Mouse (Mus musculus) leukemia stem cell, adult 10-12 weeks (primary cell): ENCODE measurements around the gene Tcf23. TPM values are rescaled to one million over a fixed set of nuclear protein-coding genes. Genes with fewer than 3 reads are reported as not detected.

Experiments
- polyA plus RNA-seq: library from polyadenylated mRNA; stranded (reverse); fragments of >175 nt; gene quantifications from 2 replicates; pipeline ENCODE4 v1.2.3, GENCODE M21; 2012; ENCODE audit warnings: low replicate concordance

The Tcf23 gene
- 0.23 and 0.33 TPM in 2 replicates for polyA plus RNA-seq

GRCm38 (mm10) chr5:30968416-30968815, at the start of gene Tcf23:
Gene Tcf23 (plus strand): TSS chr5:30968662.

GRCm38 (mm10) chr5:30921256-30922033, 47.0 kb upstream of the Tcf23 start, which contains the start of gene Khk:
Gene Khk (plus strand): TSS chr5:30921431.

GRCm38 (mm10) chr5:30944956-30945781, 23.3 kb upstream of the Tcf23 start, which contains the start of gene Cgref1:
Gene Cgref1 (minus strand): TSS chr5:30945591.

GRCm38 (mm10) chr5:30959966-30960501, 8.4 kb upstream of the Tcf23 start, which contains the start of gene Preb:
Gene Preb (minus strand): TSS chr5:30960361.

Other genes with a start within 250 kb of the Tcf23 start
- gene Mapre3, start 154.0 kb upstream of the Tcf23 start, polyA plus RNA-seq: 9.3 and 21.1 TPM in 2 replicates
- gene Tmem214, start 100.7 kb upstream of the Tcf23 start, polyA plus RNA-seq: 13.1 and 32.5 TPM in 2 replicates
- 40.6 and 66.1 TPM in 2 replicates for gene Agbl5, start 80.0 kb upstream of the Tcf23 start, polyA plus RNA-seq
- 52.3 and 99.1 TPM in 2 replicates for gene Ost4, start 60.9 kb upstream of the Tcf23 start, polyA plus RNA-seq
- 5.9 and 22.8 TPM in 2 replicates for gene Emilin1, start 55.3 kb upstream of the Tcf23 start, polyA plus RNA-seq
- gene Khk, start 47.2 kb upstream of the Tcf23 start, polyA plus RNA-seq: 6.8 and 14.6 TPM in 2 replicates
- gene Cgref1, start 23.1 kb upstream of the Tcf23 start, polyA plus RNA-seq: not detected in 2 replicates
- 106 and 114 TPM in 2 replicates for gene Preb, start 8.3 kb upstream of the Tcf23 start, polyA plus RNA-seq
- gene Atraid, start 79.7 kb downstream of the Tcf23 start, polyA plus RNA-seq: 8.0 and 9.4 TPM in 2 replicates
- gene Slc5a6, start 80.3 kb downstream of the Tcf23 start, polyA plus RNA-seq: 1.1 and 10.6 TPM in 2 replicates
- gene Cad, start 86.1 kb downstream of the Tcf23 start, polyA plus RNA-seq: 574 and 647 TPM in 2 replicates
- gene Dnajc5g, start 137.6 kb downstream of the Tcf23 start, polyA plus RNA-seq: not detected in 2 replicates
- gene Slc30a3, start 139.6 kb downstream of the Tcf23 start, polyA plus RNA-seq: 0.68 TPM in 1 of 2 replicates, not detected in the other
- not detected in 2 replicates for gene Trim54, start 148.1 kb downstream of the Tcf23 start, polyA plus RNA-seq
- gene Ucn, start 170.2 kb downstream of the Tcf23 start, polyA plus RNA-seq: not detected in 2 replicates
- gene Mpv17, start 185.6 kb downstream of the Tcf23 start, polyA plus RNA-seq: 8.5 and 16.4 TPM in 2 replicates
- gene Gm29609, start 211.2 kb downstream of the Tcf23 start, polyA plus RNA-seq: 6.5 and 9.2 TPM in 2 replicates
- 26.5 and 69.9 TPM in 2 replicates for gene Gtf3c2, start 211.5 kb downstream of the Tcf23 start, polyA plus RNA-seq
- gene Snx17, start 224.6 kb downstream of the Tcf23 start, polyA plus RNA-seq: 13.8 and 16.2 TPM in 2 replicates
- gene Eif2b4, start 224.8 kb downstream of the Tcf23 start, polyA plus RNA-seq: 180 and 338 TPM in 2 replicates
- 37.9 and 81.8 TPM in 2 replicates for gene Zfp513, start 233.6 kb downstream of the Tcf23 start, polyA plus RNA-seq